Mouse (Mus musculus) lung, embryonic 15.5 days (tissue): ENCODE data around the gene Zzef1. TPM values are rescaled to one million over a fixed set of nuclear protein-coding genes. Genes with fewer than 3 reads are reported as not detected.
"Not testable (repeated sequence)": the region's sequence is repeated elsewhere in the genome, so short reads cannot be mapped to it uniquely, and the experiment has no call there.

Source experiments
- ATAC-seq: fragments of 200-750 bp; cut with Nextera tagmentation; 2 replicates; pipeline ENCODE4 v1.8.0; 2017; ENCODE audit warnings: moderate number of reproducible peaks, borderline replicate concordance; ENCODE audit not compliant: low FRiP score, low TSS enrichment; ENCODE audit errors: extremely low read depth
- H3K27ac ChIP-seq: fragments of 300-500 bp; sonication (generic); 2 replicates; pipeline ENCODE4 v1.5.1; 2015; ENCODE audit warnings: moderate library complexity, mild to moderate bottlenecking, inconsistent platforms
- H3K27me3 ChIP-seq: fragments of 300-500 bp; sonication (generic); 2 replicates; pipeline ENCODE4 v1.6.1; 2015; ENCODE audit warnings: inconsistent platforms
- H3K36me3 ChIP-seq: fragments of 300-500 bp; sonication (generic); 2 replicates; pipeline ENCODE4 v1.6.1; 2015; ENCODE audit warnings: inconsistent platforms
- H3K4me1 ChIP-seq: fragments of 300-500 bp; sonication (generic); 2 replicates; pipeline ENCODE4 v1.6.1; 2015; ENCODE audit warnings: inconsistent platforms
- H3K4me2 ChIP-seq: fragments of 300-500 bp; sonication (generic); 2 replicates; pipeline ENCODE4 v1.6.1; 2015; ENCODE audit warnings: inconsistent platforms, mild to moderate bottlenecking, moderate library complexity
- H3K4me3 ChIP-seq: fragments of 300-500 bp; sonication (generic); 2 replicates; pipeline ENCODE4 v1.5.1; 2015; ENCODE audit warnings: mild to moderate bottlenecking, inconsistent platforms
- H3K9ac ChIP-seq: fragments of 300-500 bp; sonication (generic); 2 replicates; pipeline ENCODE4 v1.6.1; 2015; ENCODE audit warnings: inconsistent platforms
- H3K9me3 ChIP-seq: fragments of 300-500 bp; sonication (generic); 2 replicates; pipeline ENCODE4 v1.6.1; 2016; ENCODE audit warnings: inconsistent platforms
- WGBS: fragments of 180-500 bp; shearing (Covaris S2); methylation state at CpG from one replicate; pipeline ENCODE4 v1.1.7; 2015; 5-methylcytosine and 5-hydroxymethylcytosine counted together
- polyA plus RNA-seq: library from polyadenylated mRNA; unstranded; fragments of >200 nt; fragmentation: Nextera tagmentation; extraction: Ambion mirVana; gene quantifications from 2 replicates; pipeline ENCODE4 v1.2.1, GENCODE M21; 2015

Zzef1 gene
- polyA plus RNA-seq, result 7.8 and 9.3 TPM in 2 replicates

DNA sequence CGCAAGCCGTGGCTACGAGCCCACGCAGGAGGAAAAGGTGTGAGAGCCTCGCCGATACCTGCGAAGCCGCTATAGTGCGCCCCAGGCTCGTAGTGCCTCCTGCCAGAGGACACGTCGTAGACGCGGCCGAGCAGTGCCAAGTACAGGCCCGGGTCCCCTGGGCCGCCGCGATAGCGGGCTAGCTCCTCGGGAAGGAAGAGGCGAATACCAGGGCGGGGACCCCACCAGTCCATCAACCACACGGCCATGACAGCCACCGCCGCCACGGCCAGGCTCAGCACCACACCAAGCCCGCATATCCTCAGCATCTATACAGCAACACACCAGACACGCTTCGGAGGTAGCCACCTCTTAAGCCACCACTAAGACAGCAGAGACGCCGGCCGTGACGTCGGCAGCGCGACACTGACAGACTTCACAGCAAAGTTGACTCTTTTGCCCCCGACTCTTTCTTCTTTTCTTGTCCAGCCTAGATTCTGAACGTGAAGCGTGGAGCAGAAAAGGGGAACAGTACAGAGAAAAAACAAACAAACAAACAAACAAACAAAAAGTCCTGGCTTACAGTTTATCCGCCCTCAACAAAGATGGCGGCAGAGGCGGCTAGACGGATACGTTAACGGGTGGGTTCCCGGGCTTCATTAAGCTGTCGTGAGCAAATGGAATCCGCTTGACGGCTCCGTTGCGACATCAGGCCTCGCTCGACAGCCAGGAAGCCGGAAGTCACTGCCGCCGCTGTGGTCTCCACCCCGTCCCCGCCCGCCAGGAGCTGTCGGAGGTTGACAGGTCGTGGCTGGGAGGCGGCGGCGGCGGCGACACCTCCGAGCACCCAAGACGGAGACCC lies at the start of gene Zzef1, which contains the start of gene Cyb5d2:
Gene Zzef1, plus strand, starts transcription at position 772 of the 841 bp plus-strand sequence.
Gene Cyb5d2, minus strand, starts transcription at position 688 of the 841 bp plus-strand sequence.
- Histone ChIP-seq H3K4me2 (peak within 1 kb of the TSS; percentile 73), H3K4me1 (peaks cover 15% of the 10 kb centered on the region), H3K27me3 (no peaks in the 10 kb centered on the region), H3K9me3 (no peaks in the 10 kb centered on the region), H3K9ac (peak within 1 kb of the TSS; percentile 88), H3K36me3 (no peaks in the 10 kb centered on the region), H3K4me3 (peak within 1 kb of the TSS; percentile 92), H3K27ac (peak within 1 kb of the TSS; percentile 75)
- peak; percentile 92 for ATAC-seq
- WGBS, result under 1% methylated on average over 69 of the region's 69 CpGs

DNA sequence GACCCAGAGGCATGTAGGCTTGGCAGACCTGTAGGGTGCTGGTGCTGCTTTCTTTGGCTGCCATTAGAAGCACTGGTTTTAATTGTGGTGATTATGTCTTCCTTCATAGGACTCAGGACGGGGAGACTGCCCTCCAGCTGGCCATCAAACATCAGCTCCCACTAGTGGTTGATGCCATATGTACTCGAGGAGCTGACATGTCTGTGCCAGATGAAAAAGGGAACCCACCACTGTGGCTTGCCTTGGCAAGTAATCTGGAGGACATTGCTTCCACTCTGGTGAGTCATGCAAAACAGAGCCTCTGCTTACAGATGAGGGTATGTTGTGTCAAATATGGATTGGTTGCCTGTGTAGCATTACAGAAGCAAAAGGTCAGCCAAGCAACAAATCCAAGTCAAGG lies 44.1 kb upstream of the Zzef1 start:
- H3K4me1 ChIP-seq, result no peaks in the 10 kb centered on the region
- no peak overlapping the region for H3K9ac ChIP-seq
- H3K27me3 ChIP-seq, result no peaks in the 10 kb centered on the region
- 37% methylated on average over 2 of the region's 2 CpGs for WGBS
- ATAC-seq, result no peak
- no peak overlapping the region for H3K4me3 ChIP-seq
- peaks cover 89% of the 10 kb centered on the region for H3K36me3 ChIP-seq
- H3K27ac ChIP-seq, result no peak overlapping the region
- no peak overlapping the region for H3K4me2 ChIP-seq
- no peaks in the 10 kb centered on the region for H3K9me3 ChIP-seq

DNA sequence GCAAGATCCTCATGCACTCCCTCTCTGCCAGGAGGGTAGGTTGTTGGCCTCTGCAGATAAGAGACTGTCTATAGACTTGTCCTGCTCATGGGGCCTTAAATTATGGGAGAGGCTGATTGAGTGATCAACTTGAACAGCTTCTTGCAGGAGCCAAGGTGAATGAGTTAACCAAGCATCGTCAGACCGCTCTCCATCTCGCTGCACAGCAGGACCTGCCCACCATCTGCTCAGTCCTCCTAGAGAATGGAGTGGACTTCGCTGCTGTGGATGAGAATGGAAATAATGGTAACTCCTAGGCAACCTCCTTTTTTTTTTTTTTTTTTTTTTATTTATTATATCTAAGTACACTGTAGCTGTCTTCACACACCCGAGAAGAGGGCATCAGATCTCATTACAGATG lies 37.7 kb upstream of the Zzef1 start:
- no peak overlapping the region for H3K4me3 ChIP-seq
- no peak overlapping the region for H3K27ac ChIP-seq
- no peaks in the 10 kb centered on the region for H3K4me1 ChIP-seq
- H3K9me3 ChIP-seq, result no peaks in the 10 kb centered on the region
- peaks cover 92% of the 10 kb centered on the region for H3K36me3 ChIP-seq
- H3K4me2 ChIP-seq, result no peak overlapping the region
- ATAC-seq, result no peak
- no peak overlapping the region for H3K9ac ChIP-seq
- 87% methylated on average over 5 of the region's 5 CpGs for WGBS
- H3K27me3 ChIP-seq, result no peaks in the 10 kb centered on the region

DNA sequence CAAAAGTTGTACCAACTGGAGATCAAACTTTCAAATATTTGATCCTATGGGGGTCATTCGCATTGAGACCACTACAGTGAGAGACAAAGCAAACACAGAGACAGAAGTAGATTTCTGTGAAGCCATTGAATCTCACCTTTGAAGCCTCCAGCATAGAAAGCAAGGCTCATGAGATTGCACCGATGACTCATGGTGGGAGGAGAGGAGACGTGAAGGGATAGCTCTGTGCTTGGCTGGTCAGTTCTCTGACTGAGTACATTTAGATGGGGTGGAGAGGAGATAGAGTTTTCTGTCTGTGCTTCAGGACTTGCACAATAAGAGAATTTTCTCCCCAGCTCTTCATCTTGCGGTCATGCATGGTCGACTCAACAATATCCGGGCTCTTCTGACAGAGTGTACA lies 36.4 kb upstream of the Zzef1 start:
- Histone ChIP-seq H3K27ac (no peak overlapping the region), H3K4me2 (no peak overlapping the region), H3K9me3 (no peaks in the 10 kb centered on the region), H3K36me3 (peaks cover 93% of the 10 kb centered on the region), H3K9ac (no peak overlapping the region), H3K27me3 (no peaks in the 10 kb centered on the region), H3K4me1 (no peaks in the 10 kb centered on the region), H3K4me3 (no peak overlapping the region)
- 94% methylated on average over 6 of the region's 6 CpGs for WGBS
- ATAC-seq, result no peak

DNA sequence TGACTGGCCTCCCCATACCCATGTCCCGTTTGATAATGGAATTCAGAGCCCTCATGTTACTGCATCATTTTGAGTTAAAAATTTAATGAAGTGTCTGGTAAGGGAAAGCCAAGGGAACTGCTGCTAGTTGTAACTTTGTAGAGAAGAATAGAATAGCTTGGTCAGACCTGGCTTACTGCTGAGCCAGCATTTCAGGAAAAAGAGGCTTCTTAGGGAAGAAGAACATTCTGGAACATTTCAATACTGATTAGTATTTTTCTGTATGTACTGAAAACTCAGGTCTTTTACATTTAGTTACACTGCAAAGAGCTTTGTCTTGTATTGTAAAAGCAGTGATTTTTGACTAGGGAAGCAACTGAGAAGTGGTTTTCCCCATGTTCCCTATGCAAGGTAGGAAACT lies 35.2 kb upstream of the Zzef1 start:
- no peak overlapping the region for H3K4me3 ChIP-seq
- ATAC-seq, result no peak
- peaks cover 86% of the 10 kb centered on the region for H3K36me3 ChIP-seq
- 78% methylated on average over 1 of the region's 1 CpGs for WGBS
- H3K9ac ChIP-seq, result no peak overlapping the region
- H3K4me1 ChIP-seq, result no peaks in the 10 kb centered on the region
- H3K4me2 ChIP-seq, result no peak overlapping the region
- H3K27ac ChIP-seq, result no peak overlapping the region
- no peaks in the 10 kb centered on the region for H3K9me3 ChIP-seq
- H3K27me3 ChIP-seq, result no peaks in the 10 kb centered on the region

DNA sequence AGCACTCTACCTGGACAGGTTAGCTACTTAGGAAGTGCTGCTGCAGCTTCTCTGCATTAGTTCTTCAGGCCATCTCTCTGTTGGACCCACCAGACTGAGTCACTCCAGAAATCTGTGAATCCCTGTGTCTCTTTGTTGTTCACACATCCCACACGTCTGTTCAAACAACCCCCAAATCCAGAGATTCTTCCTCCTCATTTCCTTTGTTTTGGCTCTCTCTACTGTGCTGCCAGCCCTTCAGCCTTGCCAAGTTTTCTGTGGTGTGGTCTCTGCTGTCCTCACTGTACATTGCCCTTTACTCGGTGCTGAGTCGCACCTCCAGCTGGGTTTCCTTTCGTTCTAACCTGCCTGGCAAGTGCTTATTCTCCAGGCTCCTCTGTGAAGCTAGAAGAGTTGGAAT lies 31.8 kb upstream of the Zzef1 start:
- H3K4me2 ChIP-seq, result no peak overlapping the region
- peaks cover 66% of the 10 kb centered on the region for H3K36me3 ChIP-seq
- no peaks in the 10 kb centered on the region for H3K9me3 ChIP-seq
- no peak overlapping the region for H3K27ac ChIP-seq
- WGBS, result 84% methylated on average over 4 of the region's 4 CpGs
- H3K4me1 ChIP-seq, result peaks cover 16% of the 10 kb centered on the region
- no peak overlapping the region for H3K9ac ChIP-seq
- H3K4me3 ChIP-seq, result no peak overlapping the region
- ATAC-seq, result no peak
- H3K27me3 ChIP-seq, result no peaks in the 10 kb centered on the region

DNA sequence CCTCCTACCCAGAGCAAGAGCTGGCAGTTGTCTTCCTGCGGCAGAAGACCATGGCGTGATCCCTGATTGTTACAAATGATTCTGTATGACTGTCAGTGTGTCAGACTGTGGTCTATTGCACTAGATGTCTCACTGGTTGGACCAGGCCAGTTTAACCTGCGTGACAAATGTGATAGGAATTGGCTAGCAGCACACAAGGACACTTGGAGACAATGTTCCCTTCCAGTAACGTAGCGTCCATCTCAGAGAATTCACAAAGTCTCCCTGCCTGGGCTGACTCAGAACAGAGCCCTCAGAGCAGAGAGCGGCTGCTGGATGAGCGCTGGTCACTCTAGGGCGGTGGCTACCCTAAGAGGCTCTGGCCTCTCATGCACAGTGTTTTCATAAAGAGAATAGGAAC lies 28.3 kb upstream of the Zzef1 start:
- no peak for ATAC-seq
- peak overlapping the region; percentile 63; the same call in 1 of the 2 replicates for H3K27ac ChIP-seq
- WGBS, result 73% methylated on average over 8 of the region's 8 CpGs
- no peak overlapping the region for H3K4me2 ChIP-seq
- no peaks in the 10 kb centered on the region for H3K9me3 ChIP-seq
- H3K4me3 ChIP-seq, result no peak overlapping the region
- H3K27me3 ChIP-seq, result no peaks in the 10 kb centered on the region
- H3K36me3 ChIP-seq, result peaks cover 34% of the 10 kb centered on the region
- no peak overlapping the region for H3K9ac ChIP-seq
- peaks cover 22% of the 10 kb centered on the region for H3K4me1 ChIP-seq

DNA sequence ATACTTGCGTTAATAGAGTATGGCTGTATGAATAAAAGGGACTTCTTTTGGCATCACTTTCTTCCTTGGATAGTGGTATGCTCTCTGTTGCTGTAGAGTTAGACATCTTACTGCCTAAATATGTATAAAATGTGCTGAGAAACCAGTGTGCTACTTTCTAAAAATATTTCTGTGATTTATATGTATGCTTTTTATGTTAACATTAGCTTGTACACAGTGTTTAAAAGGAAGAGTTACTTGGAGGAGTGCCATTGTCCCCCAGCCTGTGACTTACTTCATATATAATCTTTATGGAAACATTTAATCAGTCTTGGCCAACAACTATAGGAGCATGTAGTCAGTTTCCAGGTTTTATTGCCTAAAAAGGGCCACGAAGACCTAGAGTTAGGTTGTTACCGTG lies 27.0 kb upstream of the Zzef1 start:
- 66% methylated on average over 3 of the region's 3 CpGs for WGBS

DNA sequence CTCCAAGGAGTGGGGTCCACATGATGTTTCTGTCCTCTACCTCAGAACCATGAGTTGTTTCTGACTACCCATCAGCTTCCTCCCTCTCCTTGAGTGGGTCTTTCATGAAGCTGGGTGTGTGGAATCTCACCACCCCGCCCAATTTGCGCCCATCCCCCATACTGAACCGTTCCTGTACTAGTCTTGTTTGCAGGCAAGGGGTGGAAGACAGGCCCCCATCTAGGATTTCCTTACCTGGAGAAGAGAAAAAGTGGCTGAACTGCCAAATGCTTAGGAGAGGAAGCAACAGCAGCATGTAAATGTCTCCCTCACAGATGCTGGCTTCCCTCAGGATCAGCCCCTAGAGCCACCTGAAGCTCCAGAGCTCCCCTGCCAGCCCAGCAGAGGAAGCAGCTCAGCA lies 25.7 kb upstream of the Zzef1 start:
- WGBS, result 89% methylated on average over 3 of the region's 3 CpGs
- Histone ChIP-seq H3K36me3 (peaks cover 14% of the 10 kb centered on the region), H3K27ac (no peak overlapping the region; the same call in 1 of the 2 replicates), H3K9me3 (no peaks in the 10 kb centered on the region), H3K4me2 (no peak overlapping the region), H3K27me3 (no peaks in the 10 kb centered on the region), H3K4me1 (peaks cover 22% of the 10 kb centered on the region), H3K9ac (no peak overlapping the region), H3K4me3 (no peak overlapping the region)
- ATAC-seq, result no peak

More for the DNA sequence above, 27.0 kb upstream of the Zzef1 start:
- Histone ChIP-seq H3K36me3 (peaks cover 21% of the 10 kb centered on the region), H3K9ac (no peak overlapping the region), H3K4me2 (no peak overlapping the region), H3K4me1 (peaks cover 22% of the 10 kb centered on the region), H3K9me3 (no peaks in the 10 kb centered on the region), H3K27ac (0 out of 2 replicates have a peak overlapping the region, but pooled peaks have one; percentile 20), H3K27me3 (no peaks in the 10 kb centered on the region), H3K4me3 (no peak overlapping the region)
- ATAC-seq, result no peak

DNA sequence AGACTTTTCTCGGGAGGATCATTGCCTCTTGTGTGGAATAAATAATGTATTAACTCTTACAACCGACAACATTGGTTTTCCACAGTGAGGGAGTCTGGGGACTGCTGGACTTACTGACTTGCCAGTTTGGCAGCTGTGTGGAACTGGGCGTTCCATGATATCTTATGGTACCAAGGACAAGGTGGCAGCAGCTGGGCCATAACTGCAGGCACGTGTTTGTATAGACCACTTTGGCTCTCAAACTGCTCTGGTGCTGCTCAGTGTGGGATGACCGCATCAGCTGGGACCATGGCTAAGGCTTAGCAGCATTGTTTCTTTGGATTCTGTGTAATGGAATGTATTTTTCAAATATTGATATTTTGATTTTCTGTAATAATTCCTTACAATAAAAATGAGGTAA lies 25.2 kb upstream of the Zzef1 start:
- Histone ChIP-seq H3K4me2 (no peak overlapping the region), H3K4me1 (peaks cover 22% of the 10 kb centered on the region), H3K27ac (no peak overlapping the region; the same call in 1 of the 2 replicates), H3K36me3 (peaks cover 14% of the 10 kb centered on the region), H3K4me3 (no peak overlapping the region), H3K9ac (no peak overlapping the region), H3K9me3 (no peaks in the 10 kb centered on the region), H3K27me3 (no peaks in the 10 kb centered on the region)
- WGBS, result 49% methylated on average over 5 of the region's 5 CpGs
- ATAC-seq, result peak; percentile 23; the same call in 1 of the 2 replicates

DNA sequence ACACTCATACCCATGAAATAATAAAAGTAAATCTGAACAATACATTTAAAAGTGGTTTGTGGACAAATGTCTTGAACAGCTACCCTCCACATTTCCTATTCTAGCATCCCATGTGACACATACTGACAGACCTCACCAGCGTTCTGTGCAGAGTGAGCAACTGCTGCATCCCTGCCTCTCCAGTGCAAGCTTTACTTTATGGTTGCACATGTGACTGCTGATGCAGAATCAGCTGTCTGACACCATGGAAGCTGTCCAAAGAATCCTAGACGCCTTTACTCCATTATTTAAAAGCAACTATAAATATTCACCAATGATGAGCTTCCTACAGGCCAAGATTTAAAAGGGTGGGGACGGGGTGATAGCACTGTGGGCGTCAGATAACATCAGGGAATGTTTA lies 24.6 kb upstream of the Zzef1 start:
- peak; percentile 79; the same call in 1 of the 2 replicates for ATAC-seq
- Histone ChIP-seq H3K27me3 (no peaks in the 10 kb centered on the region), H3K4me3 (no peak overlapping the region), H3K4me2 (no peak overlapping the region), H3K4me1 (peaks cover 22% of the 10 kb centered on the region), H3K27ac (peak overlapping the region; percentile 33; the same call in 1 of the 2 replicates), H3K9ac (no peak overlapping the region), H3K9me3 (no peaks in the 10 kb centered on the region), H3K36me3 (peaks cover 14% of the 10 kb centered on the region)
- WGBS, result 46% methylated on average over 4 of the region's 4 CpGs

DNA sequence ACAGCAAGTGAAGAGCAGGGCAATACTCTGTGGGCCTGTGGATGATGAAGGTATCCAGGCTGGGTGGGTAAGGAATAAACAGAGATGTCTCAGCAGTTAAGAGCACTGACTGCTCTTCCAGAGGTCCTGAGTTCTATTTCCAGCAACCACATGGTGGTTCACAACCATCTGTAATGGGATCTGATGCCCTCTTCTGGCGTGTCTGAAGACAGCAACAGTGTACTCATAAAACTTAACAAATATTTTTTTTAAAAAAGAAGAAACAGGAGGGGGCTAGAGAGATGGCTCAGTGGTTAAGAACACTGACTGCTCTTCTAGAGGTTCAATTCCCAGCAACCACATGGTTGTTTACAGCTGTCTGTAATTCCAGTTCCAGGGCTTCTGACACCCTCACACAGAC lies 23.4 kb upstream of the Zzef1 start:
- not testable (repeated sequence) for H3K27ac ChIP-seq, H3K4me3 ChIP-seq, H3K36me3 ChIP-seq, H3K9ac ChIP-seq, ATAC-seq, H3K27me3 ChIP-seq, H3K4me2 ChIP-seq, H3K9me3 ChIP-seq
- peaks cover 18% of the 10 kb centered on the region for H3K4me1 ChIP-seq
- WGBS, result 23% methylated on average over 1 of the region's 1 CpGs
